Mouse (Mus musculus) stomach, postnatal 0 days (tissue): ENCODE data around the gene Ddit4.

ENCODE experiments used
- CTCF ChIP-seq: IDR thresholded peaks from 2 replicates; pipeline ENCODE4 v1.5.1; 2016; ENCODE audit warnings: antibody characterized with exemption, low read depth, mild to moderate bottlenecking, moderate library complexity
- EP300 ChIP-seq: optimal IDR thresholded peaks from 2 replicates; pipeline ENCODE3; 2016; ENCODE audit warnings: antibody characterized with exemption

DNA sequence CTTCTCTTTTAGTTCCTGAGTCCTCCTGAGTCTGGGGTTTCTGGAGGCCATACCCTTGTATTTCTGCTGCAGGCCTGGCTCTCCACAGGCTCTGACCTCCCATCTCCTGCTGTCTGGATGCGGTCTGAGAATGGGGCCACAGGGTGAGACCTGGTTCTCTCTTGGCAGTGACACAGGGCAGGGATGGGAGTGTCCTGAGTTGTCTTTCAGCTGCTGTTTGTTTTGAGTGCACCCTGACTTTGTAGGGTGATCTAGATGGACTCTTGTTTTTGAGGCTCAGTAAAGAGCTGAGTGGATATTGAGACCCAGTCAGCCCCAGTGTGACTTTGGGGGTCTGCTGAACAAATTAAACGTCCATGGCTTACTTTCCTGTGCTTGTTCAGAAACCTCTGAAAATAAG is 26.8 kb upstream of the Ddit4 start:
- TF ChIP-seq CTCF (no peak), EP300 (no peak)
